Mouse (Mus musculus) urinary bladder, postnatal 4 days (tissue): ENCODE data around the gene Dmp1.
A peak's percentile ranks its signal among the peaks of the same experiment; 100 is the strongest.

Experiments used
- DNase-seq, 2 experiments: peaks; one replicate each; pipeline ENCODE4 v3.0.0; 2021 to 2022; ENCODE audit warnings: low spot score in 2 of 2

The Dmp1 gene

DNA sequence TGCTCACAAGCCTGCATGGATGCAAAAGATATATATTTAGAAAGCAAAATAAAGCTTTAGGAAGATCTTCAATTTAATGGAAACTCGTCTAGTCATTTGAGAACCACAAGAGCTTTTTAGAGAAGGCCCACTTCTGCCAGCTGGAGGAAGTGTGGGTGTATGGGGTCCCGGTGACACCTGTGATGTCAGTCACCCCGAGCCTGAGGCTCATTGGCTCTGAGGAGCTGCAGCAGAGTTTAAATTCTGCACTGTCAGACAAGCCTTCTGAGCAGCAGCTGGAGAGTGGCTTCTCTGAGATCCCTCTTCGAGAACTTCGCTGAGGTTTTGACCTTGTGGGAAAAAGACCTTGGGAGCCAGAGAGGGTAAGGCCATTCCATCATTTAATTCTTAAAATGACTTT is at the start of gene Dmp1:
Gene Dmp1 (plus strand): TSS at position 263 of the 400 bp plus-strand sequence.
- DNase-seq = no peak

GRCm38 (mm10) chr5:104157701-104158100 is 44.7 kb upstream of the Dmp1 start:
- DNase-seq = no peak

DNA sequence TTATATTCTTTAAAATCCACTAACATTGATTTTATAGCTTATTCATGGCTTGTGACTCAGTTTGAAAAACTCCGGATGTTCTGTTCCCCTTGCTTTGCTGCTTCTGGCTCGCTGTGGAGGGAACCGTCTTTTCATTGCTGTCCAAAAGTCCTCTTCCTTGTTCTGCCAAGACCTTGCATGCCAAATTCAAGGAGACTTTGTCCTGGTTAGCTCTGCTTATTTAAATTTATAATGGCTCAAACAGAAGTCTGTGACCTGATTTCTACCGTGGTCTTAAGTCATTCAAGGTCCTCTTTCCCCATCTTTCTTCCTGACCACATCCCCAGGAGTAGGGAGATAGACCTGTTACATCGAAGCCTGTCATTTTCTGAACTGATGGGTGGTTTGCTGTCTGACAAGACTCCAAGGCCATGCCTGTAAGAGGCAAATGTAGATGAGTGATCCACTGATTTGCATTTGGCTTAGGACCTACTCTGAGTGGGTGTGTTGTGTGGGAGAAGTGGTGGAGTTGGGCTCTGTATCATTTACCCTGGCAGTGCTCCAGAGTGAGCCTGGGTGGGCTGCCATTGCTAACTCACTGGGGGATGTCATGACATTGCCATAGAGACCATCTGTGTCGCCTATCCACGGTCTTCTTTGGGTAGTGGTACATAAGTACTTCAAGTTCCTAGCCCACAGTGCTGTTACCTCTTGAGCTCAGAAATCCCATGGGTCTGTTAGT is 43.9 kb upstream of the Dmp1 start:
- DNase-seq = no peak

DNA sequence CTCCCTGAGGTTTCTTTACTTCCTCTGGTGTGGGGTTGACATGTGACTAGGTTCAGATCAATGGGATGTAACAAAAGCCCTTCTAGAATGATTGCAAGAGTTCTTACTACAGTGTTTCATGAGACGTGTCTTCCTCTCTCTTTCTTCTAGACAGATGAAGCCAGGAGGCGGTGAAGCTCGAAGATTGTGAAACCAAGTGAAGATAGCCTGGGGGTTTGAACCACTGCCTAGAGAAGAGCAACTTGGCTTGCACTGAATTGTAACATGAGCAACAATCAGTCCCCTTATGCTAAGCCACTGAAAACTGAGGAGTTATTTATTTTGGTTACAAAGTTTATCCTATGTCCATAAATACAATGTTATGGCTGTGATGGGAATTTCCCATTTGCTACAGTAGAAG is 41.8 kb upstream of the Dmp1 start:
- no peak for DNase-seq

GRCm38 (mm10) chr5:104161390-104161789 is 41.0 kb upstream of the Dmp1 start:
- no peak for DNase-seq

DNA sequence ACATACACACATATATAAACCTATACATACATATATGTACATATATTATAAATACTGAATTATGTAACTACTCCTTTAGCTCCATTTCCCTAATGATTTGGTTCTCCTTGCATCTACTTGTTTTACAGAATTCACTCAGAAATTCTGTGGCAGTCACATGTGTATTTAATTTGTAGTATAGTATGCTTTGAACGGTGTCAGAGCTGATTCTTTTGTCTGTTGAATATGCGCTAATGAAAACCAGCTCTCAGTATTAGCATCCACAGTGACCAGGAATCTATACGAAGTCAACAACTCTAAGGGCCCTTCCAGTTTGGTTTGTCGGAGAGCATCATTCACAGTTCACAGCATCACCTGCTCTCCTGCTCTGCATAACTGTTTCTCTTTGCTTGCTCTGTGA is 38.9 kb upstream of the Dmp1 start:
- DNase-seq = no peak

DNA sequence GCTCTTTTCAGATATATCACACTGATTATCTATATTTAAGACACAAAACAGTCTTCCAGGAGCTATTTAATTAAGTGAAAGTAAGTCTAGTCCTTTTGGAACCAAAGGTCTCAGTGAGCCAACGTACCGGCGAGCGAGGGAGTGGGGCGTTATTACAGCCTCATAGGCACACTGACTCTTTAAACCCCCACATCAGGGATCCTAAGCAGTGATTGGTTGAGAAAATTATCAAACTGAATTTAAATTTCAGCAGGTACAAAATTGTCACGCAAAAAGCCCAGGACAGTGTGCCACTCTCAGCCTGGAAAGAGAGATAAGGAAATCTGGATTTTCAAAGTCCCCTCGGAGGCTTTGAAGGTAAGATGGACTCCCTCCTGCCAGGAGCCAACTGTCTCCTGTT is 32.0 kb upstream of the Dmp1 start, which contains the start of gene Dspp:
Gene Dspp (plus strand): TSS at position 301 of the 400 bp plus-strand sequence.
- DNase-seq = no peak

DNA sequence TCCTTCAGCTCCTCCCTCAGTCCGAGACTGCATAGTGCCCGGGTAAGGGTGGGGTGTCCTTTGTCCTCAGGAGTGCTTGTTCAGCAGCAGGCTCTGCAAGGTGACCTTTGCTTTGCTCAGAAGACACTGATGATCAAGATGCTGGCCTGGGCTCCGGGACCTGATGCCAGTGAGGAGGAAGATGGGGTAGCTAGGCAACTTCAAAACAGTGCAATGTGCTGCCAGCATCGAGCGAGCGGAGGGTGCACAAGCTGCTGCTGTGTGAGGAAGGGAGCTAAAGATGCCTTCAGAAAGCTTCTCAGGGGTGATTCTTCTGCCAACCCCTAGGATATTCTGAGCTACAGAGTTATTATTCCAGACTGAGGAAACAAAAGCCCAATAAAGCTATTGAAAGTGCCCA is 29.3 kb upstream of the Dmp1 start:
- DNase-seq = no peak

DNA sequence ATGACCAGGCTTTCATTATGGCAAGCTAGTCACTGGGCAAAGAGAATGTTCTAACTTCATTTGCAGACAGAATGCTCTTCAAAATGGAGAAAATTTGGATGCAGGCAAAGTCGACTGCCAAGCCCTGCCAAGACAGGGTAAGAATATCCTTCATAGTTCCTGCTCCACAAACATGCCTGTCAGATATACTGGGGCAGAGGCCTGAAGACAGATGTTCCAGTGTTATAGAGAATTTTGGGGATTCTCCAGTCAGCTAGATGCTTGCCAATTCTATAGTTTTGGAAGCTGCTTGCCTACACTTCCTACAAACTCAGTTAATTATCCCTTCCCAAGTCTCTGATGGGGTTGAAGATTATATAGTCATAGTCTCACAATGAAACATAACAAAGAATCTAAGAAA is 18.7 kb upstream of the Dmp1 start:
- no peak for DNase-seq

DNA sequence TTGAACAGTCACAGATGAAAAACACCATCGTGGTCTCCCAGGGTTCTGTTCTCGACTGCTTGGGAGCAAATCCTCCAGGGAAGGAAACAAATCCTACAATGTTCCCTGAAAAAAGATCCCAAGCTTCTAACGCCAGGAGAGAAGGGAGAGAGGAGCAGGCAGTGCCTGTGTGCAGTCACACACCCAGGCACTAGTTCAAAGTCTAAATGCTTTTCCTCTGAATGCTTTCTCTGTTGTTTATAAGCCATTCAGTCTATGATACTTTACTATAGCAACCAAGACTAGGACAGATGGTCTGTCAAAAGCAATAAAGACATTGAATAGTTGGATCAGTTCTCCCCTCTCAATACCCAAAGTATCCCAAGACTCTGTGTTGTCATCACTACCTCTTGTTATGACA is 15.1 kb upstream of the Dmp1 start:
- DNase-seq = no peak

GRCm38 (mm10) chr5:104195086-104195485 is 7.3 kb upstream of the Dmp1 start:
- no peak for DNase-seq

DNA sequence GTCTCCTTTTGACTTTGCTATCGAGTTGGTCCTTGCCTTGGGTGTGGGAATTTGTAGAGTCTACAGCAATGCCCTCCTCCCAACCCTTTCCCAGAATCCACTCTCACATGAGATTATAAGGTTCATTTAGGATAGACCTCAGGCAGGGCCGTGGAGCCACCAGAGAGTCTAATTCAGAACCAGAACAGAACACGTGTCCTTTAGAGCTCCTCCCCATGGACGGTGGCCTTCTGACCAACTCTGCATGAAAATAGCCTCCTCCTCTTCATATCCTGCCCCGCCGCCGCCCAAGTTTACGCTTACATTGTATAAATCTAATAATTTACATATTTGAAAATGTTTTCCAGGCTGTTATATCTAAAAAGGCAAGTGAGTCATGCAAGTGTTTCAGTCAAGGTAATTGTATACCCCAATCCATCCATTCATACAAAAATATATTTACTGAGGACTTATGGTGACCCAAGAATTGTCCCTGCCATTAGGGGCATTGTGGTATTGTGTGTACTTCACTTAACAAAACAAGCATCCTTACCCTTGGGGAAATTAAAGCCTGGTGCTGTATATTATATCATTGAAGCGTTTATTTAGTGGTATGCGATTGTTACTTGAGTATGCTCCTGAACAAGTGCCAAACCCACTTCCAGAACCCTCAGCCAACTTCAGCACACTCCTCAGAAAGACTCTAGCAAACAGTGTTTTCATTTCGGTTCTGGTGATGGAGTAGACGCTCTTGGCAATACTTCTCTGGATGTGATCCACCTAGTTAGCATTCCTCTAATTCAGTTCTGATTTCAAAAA is 1.1 kb upstream of the Dmp1 start:
- no peak for DNase-seq

GRCm38 (mm10) chr5:104212531-104212930 is 10.1 kb downstream of the Dmp1 start:
- no peak for DNase-seq

- no peak for DNase-seq
Observed at GRCm38 (mm10) chr5:104218926-104219325, 16.5 kb downstream of the Dmp1 start.

DNA sequence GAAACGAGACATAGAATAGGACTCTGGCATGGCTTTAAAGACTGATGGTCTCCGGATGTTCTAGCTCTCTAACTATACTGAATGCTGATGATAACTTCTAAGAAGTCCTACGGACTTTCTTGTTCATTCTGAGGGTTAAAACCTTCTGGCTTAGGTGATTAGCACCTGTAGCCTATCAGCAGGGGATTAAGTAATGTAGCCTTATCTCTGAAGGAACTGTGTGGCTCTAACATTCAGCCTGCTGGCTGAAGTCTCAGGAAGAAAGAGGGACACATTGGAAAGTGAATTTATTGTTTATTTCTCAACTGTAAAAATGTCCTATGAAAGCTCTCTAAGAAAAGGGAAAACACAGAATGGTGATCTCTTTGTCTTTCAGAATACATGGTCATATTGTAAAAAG is 21.9 kb downstream of the Dmp1 start:
- DNase-seq = no peak

GRCm38 (mm10) chr5:104224750-104225149 is 22.3 kb downstream of the Dmp1 start:
- no peak for DNase-seq

DNA sequence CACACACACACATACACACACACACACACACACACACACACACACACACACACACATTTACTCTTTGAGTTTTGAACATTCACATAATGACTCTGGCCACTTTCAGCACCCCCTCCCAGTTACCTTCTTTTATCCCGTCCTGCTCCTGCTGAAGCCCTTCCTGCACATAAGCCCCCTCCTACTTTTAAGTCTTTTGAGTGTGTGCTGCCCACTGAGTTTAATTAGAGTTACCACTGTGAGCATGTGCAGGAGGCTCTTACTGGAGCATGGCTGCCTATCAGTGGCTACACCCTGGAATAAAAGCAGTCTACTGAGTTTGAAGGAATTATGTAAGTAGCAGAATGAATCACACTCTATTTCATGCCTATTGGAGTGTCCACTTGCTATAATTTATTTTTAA is 26.1 kb downstream of the Dmp1 start:
- DNase-seq = no peak

DNA sequence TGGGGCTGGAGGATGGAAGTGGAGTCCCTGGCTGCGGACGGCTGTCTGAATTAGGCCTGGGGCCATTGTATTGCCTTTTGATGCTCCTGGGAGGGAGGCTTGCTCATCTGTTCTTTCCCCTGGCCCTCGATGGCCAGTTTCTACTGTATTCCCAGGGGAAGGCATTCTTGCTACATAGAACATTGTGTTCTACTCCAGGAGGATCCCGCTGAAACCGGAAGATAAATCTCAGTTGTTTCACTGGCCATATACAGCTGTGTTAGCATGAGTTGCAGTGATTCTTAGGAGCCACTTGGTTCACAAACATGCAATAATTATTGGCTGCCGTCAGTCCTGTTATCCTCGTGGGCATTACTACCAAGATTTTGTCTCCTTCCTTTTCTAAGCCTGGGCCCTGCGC is 34.3 kb downstream of the Dmp1 start:
- DNase-seq = peak in 1 of 2 experiments; percentile 17

DNA sequence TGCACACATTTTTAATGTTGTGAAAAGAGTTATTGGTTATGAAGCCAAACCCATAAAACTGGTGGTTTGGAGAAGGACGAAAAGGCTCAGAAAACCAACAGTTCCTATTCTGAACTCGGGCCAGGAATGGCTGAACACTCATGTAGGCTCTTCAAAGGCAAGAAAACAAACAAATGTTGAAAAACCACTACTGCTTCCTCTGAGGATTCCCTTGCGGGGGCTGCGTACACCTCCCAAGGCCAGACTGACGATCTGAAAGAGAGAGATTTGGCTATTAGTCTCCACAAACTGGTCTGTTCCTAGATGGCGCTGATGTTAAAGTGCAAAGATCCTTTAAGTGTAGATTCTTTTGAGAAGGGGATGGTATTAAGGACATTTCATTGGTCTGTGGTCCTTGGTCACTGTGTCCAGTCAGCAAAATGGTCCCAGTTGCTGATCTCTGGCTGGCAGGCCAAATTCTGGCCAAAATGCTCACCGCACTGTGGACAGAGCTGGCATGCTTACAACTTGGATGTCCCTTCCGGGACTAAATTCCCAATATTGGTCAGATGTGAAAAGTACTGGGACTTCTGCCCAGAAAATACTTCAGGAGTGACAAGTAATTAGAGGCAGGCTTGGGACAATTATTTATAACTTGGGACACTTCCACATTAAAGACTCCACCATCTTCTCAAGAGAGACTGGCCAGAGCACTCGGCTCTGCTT is 37.4 kb downstream of the Dmp1 start:
- peak in 1 of 2 experiments; percentile 42 for DNase-seq

DNA sequence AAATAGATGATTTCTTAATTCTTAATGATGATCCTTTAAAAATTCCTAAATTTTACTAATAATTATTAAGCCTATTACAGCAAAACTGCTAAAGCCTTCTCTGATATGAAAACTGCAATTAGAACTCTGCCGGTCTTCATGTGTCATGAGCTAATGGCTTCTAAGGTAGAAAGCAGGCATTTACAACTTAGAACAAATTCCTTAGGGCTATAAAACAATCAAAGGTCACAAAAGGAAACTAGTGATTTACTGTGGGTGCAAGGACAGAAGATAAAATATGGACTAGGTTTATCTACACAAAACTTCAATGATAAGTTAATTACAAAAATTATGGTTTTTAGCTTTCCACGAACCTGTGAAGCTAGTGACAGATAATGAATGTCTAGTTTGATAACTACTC is 41.8 kb downstream of the Dmp1 start:
- DNase-seq = no peak

DNA sequence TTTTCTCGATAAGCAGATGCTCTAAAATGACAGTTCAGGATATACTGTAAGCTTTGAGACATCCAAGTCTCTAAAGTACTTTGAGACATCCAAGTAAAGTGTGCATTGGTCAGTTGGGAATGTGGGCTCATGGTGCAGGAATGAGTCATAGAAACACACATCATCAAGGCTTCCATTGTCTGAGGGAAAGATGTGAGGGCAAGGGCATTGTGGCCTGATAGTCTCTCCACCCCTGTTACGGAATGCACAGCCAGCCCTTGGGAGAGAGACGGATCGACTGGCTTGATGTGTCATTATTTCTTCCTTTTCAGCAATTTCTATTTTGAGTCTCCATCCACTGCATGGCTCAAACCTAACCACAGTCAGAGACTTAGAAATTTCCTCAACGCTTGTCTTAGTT is 49.4 kb downstream of the Dmp1 start:
- no peak for DNase-seq

GRCm38 (mm10) chr5:104256585-104256984 is 54.2 kb downstream of the Dmp1 start:
- DNase-seq = no peak
